Mouse (Mus musculus): Measurements from ENCODE around the gene Nek5.
"Not testable (repeated sequence)": the region's sequence is repeated elsewhere in the genome, so short reads cannot be mapped to it uniquely, and the experiment has no call there.

Gene Nek5

DNA sequence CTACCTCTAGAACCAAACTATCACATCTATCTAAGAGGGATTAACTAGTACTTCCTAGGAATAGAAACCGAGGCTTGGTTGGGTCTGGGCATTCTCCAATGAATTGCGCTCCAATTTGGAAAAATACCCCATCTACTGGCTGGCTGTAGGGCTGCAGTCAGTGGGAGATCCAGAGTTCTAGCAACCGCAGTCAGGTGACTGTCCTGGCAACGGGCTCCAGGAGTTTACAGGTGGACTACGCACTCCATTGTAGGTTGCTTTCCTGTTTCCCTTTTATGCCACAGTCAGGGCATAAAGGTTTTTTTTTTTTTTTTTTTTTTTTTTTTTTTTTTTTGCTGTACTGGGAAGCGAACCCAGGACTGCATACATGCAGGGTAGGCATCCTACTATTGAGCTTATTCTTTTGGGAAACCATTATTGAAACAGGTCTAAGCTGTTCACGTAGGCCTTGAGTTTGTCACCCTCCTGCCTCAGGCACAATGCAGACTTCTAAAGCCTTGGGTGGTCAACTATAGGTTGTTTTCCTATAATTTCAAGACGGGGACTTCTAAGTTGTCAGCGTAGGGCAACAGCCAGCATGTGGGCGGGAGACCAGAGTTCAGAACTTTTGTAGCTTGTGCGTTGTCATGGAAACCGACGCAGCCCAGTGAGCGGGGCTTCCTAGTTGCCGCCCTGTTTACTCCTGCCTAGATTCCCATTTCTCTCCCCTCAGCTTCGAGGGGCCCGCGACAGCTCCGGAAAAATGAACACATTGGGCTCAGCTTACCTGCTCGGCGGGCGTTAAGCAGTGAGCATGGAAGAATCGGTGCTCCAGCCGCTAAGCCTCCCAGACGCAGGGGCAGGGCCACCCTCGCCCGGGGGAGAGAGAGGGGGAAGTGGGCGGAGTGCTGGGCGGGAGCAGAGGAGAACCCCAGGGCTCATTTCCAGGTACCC lies at the start of gene Nek5:
Gene Nek5 (minus strand): TSS at position 834 of the 933 bp plus-strand sequence.
- DNase-seq (ENCODE audit: low spot score): no peak

DNA sequence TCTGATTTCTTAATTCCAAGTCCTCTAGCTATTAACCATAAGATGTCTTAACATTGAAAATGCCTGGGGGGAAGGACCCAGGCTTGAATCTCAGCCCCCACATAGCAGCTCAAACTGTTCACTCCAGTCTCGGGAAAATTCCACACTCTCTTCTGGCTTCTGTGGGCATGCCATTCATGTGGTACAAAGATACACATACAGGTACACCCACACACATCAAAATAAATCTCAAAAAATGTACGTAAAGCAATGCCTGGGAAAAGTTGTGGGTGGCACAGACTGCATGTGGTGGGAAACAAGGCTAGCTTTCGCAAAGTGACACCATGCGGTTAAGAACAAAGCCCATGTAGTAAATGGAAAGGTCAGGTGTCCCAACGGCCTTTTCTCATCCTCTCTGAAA lies 44.3 kb upstream of the Nek5 start:
- no peak for DNase-seq (ENCODE audit: low spot score)

DNA sequence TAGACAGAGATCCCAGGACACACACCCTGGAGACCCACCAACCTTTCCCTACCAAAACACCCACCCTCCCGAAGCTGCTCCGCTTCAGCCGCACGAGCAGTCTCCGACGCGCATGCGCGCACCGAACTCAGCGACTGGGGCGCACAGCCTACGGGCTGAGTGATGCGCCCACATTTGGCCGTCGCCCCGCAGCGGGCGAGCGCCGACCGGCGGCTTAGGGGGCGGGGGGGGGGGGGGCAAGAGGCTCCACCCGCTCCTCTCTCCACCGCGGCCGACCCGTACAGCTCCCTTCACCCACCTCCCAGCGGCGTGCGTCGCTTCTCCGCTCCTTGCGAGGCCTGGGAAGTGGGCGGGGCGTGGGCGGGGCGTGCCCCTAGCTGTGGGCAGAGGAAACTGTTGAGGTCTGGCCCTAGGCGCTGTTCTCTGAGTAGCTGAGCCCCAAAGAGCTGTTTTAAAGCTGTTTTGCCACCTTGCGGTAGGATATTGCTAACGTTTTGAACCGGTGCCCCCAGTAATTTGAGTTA lies 41.3 kb upstream of the Nek5 start, which contains the start of gene Nek3:
Gene Nek3 (minus strand): TSS at position 356 of the 524 bp plus-strand sequence.
- DNase-seq (ENCODE audit: low spot score): peak; percentile 60

DNA sequence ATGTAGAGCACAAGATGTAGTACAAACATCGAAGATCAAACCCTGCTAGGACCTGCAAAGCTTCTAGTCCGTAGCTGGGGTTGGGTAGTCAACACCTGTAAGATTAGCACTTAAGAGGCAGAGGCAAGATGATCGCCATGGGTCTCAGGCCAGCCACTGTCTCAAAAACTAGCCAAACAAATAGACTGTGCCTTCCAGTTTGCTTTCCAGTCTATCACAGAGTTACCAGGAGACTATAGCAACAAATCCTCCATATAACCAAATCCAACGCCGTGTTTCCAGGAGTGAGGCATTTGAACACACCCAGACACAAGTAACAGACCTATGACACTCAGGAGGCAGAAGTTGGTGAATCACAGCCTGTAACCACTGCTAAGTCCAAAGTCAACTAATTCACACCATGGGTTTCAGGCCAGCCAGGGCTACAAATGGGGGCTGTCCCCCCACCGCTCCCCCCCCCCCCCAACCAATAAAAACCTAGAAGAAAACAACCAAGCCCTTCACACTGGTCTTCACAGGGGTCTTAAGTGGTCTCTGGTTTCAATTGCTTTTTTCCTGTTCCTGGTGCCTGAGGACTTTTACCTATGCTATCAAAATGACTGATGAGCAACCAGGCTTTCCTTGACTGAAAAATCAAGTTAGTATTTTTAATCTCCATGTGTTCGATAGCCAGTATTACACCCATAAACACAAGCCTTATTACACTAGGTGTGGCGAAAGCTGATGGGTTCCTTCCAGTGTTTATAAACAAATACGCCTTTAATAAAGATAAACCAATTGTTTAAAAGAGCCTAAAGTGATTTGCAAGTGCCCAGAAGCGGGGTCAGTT lies 40.6 kb upstream of the Nek5 start:
- no peak for DNase-seq (ENCODE audit: low spot score)

DNA sequence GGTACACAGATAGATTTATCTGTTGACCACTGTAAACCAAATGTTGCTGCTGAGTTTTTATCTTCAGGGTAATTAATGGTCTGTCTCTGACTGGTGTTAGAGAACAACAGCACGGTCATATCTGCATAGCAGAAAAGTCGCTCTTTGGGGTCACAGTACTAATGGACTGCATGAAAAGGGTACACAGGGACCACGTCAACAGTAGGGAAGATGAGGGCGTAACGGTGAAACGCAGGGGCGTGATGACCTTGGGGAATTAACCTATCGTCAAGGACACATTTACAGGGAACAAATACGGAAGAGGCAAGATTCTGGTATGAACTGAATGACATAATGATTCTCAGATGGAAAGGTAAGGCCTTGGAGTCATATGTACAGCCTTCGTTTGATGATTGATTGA lies 39.6 kb upstream of the Nek5 start:
- no peak for DNase-seq (ENCODE audit: low spot score)

DNA sequence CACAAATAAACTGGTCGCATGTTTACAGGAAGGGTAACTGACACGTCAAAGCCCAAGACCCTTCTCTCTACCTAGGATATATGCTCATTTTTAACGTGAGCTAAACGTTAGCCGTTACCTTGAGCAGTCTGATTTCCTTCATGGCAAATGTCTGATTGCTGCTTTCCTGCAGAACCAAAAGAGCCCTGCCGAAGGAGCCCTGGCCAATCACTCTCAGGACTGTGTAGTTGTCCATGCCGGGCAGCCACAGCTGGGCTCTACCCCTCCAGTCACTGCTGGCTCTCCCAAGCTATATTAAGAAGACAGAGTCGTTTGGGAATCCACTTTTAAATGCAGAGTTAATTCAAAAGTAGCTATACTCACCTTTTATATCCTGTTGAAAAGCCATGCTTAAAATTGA lies 37.4 kb upstream of the Nek5 start:
- no peak for DNase-seq (ENCODE audit: low spot score)

DNA sequence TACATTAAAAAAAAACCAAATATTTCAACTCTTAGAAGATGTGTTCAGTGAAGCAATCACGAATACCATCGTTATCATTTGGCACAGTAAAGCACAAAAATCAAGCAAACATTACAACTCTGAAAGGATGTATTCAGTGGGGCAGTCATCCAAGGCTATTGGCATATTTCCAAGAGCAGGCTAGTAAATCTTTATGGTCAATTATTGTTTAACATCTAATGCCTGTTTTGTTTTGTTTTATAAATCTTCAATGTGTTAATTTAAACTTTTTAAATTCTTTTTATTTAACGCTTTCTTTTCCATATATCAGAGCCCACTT lies 25.5 kb upstream of the Nek5 start:
- no peak for DNase-seq (ENCODE audit: low spot score)

DNA sequence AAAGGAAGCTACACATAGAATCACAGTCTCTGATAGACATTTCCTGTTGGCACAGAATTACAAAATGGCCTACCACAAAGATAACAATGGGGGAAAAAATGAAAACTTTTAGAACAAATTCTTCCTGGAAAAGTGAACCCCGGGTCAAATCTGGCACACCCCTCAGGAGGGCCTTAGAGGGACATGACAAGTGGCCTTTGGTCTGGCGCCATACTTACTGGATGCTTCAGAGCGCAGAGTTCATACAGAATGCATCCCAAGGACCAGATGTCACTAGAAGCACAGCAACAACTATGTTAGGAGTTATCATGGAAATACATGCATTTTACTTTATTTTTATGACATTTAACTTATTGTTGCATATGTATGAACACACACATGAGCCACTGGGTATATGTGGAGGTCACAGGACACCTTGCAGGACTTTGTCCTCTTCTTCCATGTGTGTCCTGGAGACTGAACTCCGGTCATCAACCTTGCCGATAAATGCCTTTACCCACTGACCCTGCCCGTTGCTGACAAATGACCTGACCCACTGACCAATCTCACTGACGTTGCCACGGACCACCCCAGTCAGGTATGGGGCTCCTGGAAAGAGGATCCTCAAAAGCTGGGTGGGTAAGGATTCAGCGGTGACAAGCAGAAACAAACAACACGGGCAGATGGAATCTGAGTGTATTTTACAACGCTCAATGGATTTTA lies 24.9 kb upstream of the Nek5 start:
- DNase-seq (ENCODE audit: low spot score): no peak

DNA sequence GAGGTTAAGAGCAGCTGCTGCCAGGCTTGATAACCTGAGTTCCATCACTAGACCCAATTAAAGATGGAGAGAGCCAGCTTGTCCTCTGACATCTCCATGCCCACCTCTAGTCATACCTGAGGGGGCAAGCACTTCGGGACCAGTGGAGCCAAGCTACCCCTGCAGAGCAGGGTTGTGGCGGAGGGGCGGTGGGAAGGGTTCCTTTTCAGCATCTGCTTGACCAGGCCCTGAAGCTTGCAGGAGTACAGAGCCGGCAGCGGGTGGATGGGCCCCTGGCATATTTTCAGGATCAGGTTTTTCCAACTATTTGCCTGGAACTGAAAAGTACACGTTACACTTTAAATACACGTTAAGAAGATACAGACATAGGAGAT lies 23.5 kb upstream of the Nek5 start:
- DNase-seq (ENCODE audit: low spot score): no peak

DNA sequence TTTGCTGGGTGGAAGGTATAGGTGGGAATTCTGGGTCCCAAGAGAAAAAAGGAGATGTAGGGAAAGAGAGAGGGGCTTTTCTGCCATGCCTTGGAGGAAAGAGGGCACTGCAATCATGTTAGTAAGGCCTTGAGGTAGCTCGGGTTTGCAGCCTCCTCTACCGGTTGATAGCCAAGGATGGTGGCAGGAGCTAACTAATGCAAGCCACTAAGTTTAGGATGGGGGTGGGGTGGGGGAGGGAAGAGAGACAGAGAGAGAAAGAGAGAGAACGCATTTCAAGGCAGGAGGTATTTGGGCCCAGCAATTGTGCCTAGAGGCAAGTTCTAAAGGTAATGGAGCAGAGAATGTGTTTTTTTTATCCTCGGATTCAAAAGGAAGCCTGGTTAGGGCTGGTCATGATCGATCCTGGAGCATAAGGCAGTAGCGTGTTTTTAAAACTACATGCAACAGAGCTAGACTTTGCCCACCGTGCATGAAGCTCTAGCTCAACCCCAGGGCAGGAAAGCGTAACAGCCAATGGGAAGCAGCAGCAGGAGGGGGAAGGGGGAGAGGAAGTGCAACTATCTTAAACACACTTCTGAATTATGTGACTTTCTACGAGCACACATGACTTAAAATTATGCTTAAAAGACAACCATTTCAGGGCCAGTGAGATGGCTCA lies 23.0 kb upstream of the Nek5 start:
- DNase-seq (ENCODE audit: low spot score): no peak

DNA sequence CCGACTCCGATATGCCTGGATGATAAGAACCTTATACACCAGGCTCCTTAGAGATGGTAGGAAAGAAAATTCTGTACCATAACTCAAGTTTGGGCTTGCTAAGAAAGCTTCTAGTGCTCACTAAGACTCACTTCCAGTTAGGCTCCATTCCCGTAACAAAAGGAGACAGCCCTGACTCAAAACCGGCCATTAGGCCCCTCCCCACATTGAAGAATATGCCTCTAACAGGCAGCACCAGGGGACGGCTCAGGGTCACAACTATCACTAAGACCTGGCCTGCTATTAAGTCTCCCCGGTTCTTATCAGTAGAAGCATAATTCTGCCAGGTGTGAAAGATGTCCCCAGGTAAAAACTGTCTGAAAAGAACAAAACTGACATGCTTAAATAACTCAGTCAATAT lies 21.0 kb upstream of the Nek5 start:
- DNase-seq (ENCODE audit: low spot score): no peak

DNA sequence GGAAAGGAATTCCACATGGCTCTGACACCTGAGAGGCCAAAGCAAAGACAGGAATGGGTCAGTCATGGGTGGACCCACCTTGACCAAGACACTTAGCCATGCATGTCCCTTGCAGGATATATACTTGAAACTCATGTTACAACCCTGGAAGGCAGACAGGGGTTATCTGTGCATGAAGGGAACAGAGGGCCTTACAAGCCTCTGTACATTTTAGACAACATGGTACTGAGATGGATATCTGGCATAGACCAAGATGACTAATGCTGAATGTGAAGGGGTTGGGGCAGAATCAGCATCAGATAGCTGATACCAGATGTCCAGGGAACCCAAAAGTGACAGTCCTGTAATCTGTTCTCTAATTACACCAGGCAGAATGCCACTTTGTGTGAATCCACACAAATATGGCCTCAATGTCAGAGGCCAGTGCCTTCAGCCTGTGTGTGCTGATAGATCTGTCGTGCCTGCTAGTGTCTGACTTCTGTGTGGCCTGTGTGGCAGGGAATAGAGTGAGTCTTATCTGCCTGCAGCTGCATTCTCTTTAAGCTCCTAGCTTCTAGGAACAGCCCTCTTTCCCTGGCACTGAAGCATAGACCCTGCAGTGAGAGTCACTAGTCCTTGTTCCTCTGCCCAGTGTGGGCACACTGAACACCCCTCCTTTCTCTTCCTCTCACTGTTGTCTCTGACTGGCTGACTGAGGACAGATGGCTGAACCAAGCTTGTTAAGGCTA lies 19.1 kb upstream of the Nek5 start:
- DNase-seq (ENCODE audit: low spot score): no peak

DNA sequence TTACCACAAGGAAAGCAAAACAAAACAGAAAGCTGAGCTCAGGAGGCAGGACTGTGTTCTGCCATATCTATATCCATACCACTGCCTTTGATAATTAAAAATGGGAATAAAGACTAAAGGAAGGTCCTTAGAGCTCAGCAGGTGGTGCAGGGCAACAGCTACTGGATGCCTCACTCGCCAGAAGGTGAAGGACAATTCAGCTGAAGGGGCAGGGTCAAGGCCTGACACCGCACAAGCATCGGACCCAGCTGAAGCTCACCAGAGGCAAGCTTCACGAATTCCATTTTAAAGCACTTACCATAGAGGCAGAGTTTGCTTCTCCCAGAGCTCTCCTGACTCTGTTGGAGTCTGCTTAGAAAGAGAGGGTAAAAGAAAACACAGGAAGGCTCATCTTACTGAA lies 17.7 kb upstream of the Nek5 start:
- DNase-seq (ENCODE audit: low spot score): no peak

DNA sequence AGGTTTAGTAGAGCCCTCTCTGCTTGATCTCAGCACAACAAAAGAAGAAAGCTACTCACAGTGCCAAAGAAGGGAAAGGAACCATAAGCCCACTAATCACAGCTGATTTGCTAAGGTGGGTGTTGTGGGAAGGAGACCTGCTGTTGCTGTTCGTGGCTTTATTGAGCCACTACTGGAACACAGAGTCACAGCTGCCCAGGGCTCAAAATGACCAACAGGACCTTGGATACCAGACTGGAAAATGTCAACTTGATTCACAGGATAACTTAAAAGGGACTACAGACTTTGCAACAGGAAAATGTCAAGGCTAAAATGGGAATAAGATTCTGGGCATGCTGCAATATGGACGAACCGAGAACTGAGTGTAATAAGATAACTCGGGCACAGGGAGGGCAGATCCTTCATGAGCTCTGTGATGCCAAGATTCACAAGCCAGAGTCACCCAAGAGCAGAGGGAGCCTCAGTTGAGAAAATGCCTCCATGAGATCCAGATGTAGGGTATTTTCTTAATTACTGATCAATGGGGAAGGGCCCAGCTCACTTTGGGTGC lies 17.1 kb upstream of the Nek5 start:
- no peak for DNase-seq (ENCODE audit: low spot score)

DNA sequence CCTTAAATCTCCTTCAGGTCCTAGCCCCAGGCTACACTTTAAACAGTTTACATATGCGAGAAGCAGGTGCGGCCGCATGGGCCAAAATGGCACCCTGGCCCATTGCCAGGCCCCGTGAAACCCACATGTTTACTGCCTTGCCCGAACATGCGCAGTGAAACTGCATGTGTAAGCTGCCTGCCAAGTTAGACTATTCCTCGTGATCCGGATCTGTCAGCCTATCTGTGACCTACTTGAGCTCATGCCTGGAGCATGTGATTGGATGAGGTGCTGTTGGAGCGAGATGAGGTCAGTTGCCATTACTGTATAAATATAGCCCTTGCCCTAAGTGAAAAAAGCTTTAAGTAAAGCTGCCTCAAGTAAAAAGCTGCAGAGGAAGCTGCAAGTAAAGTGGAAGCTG lies 11.6 kb upstream of the Nek5 start:
- DNase-seq (ENCODE audit: low spot score): not testable (repeated sequence)

DNA sequence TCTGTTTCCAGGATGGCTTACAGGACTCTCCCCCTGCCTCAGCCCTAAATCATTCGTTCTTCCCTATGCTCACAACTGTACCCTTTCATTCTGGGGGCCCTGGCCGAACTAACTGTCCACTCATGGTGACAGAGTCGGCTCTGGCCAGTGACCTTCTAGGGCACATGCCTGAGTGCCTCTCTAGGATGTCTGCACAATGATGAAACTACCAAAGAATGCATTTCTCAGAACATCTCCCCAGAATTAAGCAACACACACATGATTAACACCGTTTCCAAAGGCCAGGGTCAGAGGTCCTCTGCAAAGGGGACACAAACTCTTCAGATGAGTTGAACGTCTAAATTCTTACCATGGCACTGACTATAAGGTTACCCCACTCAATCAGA lies 9.9 kb upstream of the Nek5 start:
- DNase-seq (ENCODE audit: low spot score): no peak

DNA sequence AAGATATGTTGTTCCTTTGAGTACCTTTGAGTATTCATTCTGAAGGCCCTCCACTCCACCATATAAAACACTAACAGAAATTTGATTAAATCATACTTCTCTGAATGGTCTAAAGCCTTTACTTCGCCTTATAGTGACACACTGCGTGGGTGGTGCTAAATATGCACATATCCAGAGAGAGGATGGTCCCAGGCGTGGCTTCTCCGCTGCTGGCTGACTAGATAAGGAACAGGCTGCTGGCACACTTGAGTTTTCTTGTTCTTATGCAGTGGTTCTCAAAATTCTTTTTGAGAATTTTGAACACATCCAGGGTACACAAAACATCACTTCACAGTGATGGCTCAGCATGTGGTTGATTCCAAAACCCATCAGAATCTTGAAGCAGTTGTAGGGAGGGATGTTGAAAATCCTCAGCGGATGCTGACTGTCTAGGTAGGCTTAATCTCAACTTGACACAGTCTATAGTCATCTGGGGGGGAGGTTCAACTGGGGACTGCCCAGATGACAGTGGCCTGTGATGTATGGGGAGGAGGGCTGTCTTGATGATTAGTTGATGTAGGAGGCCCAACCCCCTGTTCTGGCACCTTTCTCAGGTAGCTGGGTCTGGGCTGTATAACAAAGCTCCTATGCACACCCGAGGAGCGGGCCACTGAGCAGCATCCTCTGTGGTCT lies 9.4 kb upstream of the Nek5 start:
- DNase-seq (ENCODE audit: low spot score): no peak

DNA sequence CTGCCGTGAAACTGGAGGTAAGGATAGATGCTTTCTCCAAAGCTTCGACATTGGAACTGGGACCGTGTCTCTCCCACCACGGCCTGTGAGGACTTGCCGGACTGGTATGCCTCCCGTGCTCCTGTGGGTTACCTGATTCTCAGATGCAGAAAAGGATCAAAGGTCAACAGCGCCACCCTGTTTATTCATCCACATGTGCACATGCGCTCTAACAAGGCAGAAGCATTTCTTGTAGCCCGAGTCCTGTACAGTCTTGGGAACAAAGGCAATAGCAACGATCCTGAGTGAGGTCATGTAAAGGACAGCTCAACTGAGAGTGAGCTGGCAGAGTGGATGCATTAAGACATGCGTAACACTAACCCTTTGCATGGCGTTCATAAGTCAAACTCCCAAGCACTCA lies 7.2 kb upstream of the Nek5 start:
- no peak for DNase-seq (ENCODE audit: low spot score)

DNA sequence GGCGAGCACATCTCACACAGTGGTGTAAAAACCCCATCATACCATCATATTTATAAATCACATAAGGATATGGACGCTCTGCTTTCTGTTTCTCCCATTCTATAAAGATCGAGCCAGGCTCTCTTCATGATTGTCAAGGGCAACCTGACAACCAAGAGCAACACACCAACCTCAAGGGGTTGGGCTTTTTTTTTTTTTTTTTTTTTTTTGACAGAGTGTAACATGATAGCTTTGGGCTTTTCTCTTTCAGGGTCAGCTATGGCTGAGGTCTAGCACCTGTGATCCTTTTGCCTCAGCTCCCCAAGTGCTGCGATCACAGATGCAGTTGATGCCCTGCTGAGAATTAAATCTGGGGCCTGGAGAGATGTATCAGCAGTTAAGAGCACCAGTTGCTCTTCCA lies 17.8 kb downstream of the Nek5 start:
- no peak for DNase-seq (ENCODE audit: low spot score)

DNA sequence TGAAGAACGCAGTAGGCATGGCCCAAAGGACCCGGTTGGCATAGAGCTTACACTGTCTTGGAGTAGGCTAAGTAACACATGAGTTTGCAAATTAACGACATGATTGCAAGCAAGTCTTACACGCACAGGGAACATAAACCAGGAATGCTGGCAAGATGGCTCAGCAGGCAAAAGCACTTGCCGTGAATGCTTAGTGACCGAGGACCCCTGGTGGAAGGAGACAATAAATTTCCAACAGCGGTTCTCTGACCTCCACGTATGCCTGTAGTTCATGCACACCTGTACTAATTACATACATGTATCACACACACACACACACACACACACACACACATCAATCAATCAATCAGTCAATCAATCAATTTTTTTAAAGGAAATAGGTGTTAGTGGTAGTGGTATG lies 33.3 kb downstream of the Nek5 start:
- DNase-seq (ENCODE audit: low spot score): no peak
